Mouse (Mus musculus) heart, embryonic 11.5 days (tissue): ENCODE measurements around the gene Gm10134. TPM values are rescaled to one million over a fixed set of nuclear protein-coding genes. Genes with fewer than 3 reads are reported as not detected.
A peak's percentile ranks its signal among the peaks of the same experiment; 100 is the strongest.

Experiments used
- ATAC-seq: fragments of 200-750 bp; cut with Nextera tagmentation; replicated peaks from 2 replicates; pipeline ENCODE4 v1.8.0; 2017; ENCODE audit warnings: moderate library complexity; ENCODE audit not compliant: insufficient number of reproducible peaks, low FRiP score, low TSS enrichment
- H3K27ac ChIP-seq: fragments of 300-500 bp; sonication (generic); 2 replicates; pipeline ENCODE4 v1.5.1; 2014; ENCODE audit warnings: mild to moderate bottlenecking, low read depth, low read length
- H3K27me3 ChIP-seq: fragments of 300-500 bp; sonication (generic); 2 replicates; pipeline ENCODE4 v1.6.1; 2014; ENCODE audit warnings: mild to moderate bottlenecking, low read length, mixed read lengths; ENCODE audit not compliant: control insufficient read depth, insufficient read depth
- H3K36me3 ChIP-seq: fragments of 300-500 bp; sonication (generic); 2 replicates; pipeline ENCODE4 v1.6.1; 2014; ENCODE audit warnings: mild to moderate bottlenecking, low read length, moderate library complexity, mixed read lengths; ENCODE audit not compliant: control insufficient read depth, insufficient read depth
- H3K4me1 ChIP-seq: fragments of 300-500 bp; sonication (generic); 2 replicates; pipeline ENCODE4 v1.6.1; 2014; ENCODE audit warnings: low read length; ENCODE audit not compliant: control insufficient read depth, insufficient read depth
- H3K4me2 ChIP-seq: fragments of 300-500 bp; sonication (generic); 2 replicates; pipeline ENCODE4 v1.6.1; 2014; ENCODE audit warnings: mild to moderate bottlenecking, moderate library complexity
- H3K4me3 ChIP-seq: fragments of 300-500 bp; sonication (generic); 2 replicates; pipeline ENCODE4 v1.5.1; 2014; ENCODE audit warnings: low read depth, low read length
- H3K9ac ChIP-seq: fragments of 300-500 bp; sonication (generic); 2 replicates; pipeline ENCODE4 v1.6.1; 2014; ENCODE audit warnings: mild to moderate bottlenecking, low read depth, low read length, moderate library complexity
- H3K9me3 ChIP-seq: fragments of 300-500 bp; sonication (generic); replicated peaks from 2 replicates; pipeline ENCODE4 v1.6.1; 2016; ENCODE audit warnings: low read length; ENCODE audit not compliant: control insufficient read depth
- WGBS: fragments of 180-500 bp; shearing (Covaris S2); extraction: QIAGEN DNeasy Blood & Tissue Kit; methylation state at CpG from one replicate; pipeline ENCODE4 v1.1.7; 2014; ENCODE audit not compliant: insufficient replicate concordance; 5-methylcytosine and 5-hydroxymethylcytosine counted together
- polyA plus RNA-seq: library from polyadenylated mRNA; unstranded; fragments of >200 nt; fragmentation: Nextera tagmentation; extraction: Ambion mirVana; gene quantifications from 2 replicates; pipeline ENCODE4 v1.2.1, GENCODE M21; 2014

Gm10134 gene
- not detected in 2 replicates for polyA plus RNA-seq

- H3K27ac ChIP-seq, result no peak within 1 kb of the TSS
- no peak within 1 kb of the TSS for H3K4me3 ChIP-seq
- H3K27me3 ChIP-seq, result 0 out of 2 replicates have a peak, but pooled peaks cover 4% of the 10 kb centered on the region
- no peaks in the 10 kb centered on the region for H3K4me1 ChIP-seq
- no peak within 1 kb of the TSS for H3K4me2 ChIP-seq
- no peaks in the 10 kb centered on the region for H3K36me3 ChIP-seq
- WGBS, result 71% methylated on average over 3 of the region's 3 CpGs
- H3K9me3 ChIP-seq, result no peaks in the 10 kb centered on the region
- H3K9ac ChIP-seq, result no peak within 1 kb of the TSS
- no peak for ATAC-seq
Measured at GRCm38 (mm10) chr2:28505795-28506194, at the start of gene Gm10134. Gene Gm10134 (plus strand): TSS chr2:28506095.

DNA sequence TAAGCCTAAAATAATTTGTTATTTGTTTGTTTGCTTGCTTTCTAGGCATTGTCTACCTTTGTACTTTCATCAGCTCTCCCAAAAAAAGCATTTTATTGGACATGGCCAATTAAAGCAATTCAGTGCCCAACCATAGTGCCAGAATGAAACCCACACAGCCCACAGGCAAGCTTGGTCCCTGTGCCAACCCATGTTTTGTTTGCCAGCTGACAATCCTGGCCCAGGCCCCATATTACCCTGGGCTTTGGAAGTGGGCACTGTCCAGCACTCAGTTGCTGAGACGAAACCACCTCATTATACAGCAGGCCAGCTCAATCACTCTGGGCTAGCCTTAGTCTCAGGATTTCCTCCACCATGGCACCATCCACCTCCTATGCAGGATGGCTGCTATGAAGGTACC is 49.3 kb upstream of the Gm10134 start:
- WGBS, result 64% methylated on average over 1 of the region's 1 CpGs
- ATAC-seq, result no peak
- no peak overlapping the region for H3K4me2 ChIP-seq

DNA sequence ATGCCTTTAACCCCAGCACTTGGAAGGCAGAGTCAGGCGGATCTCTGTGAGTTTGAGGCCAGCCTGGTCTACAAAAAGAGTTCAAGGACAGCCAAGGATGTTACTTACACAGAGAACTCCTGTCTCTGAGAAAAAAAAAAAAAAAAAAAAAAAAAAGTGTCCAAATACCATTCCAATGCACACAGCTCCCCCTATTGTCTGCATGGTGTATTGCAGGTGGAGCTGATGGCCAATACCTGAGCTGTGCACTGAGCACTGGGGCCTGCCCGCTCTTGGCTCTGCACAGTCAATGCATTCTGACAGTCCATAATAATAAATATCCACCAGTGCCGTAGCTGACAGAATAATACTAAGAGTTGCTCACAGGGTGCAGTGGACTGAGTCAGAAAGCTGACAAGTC is 42.0 kb upstream of the Gm10134 start:
- Histone ChIP-seq H3K27me3 (peaks cover 17% of the 10 kb centered on the region), H3K27ac (no peak overlapping the region), H3K4me3 (no peak overlapping the region), H3K9ac (no peak overlapping the region), H3K4me2 (no peak overlapping the region), H3K36me3 (no peaks in the 10 kb centered on the region), H3K9me3 (no peaks in the 10 kb centered on the region), H3K4me1 (peaks cover 5% of the 10 kb centered on the region; the same call in 1 of the 2 replicates)
- no peak for ATAC-seq
- WGBS, result 24% methylated on average over 3 of the region's 3 CpGs

More for the DNA sequence above, 49.3 kb upstream of the Gm10134 start:
- Histone ChIP-seq H3K4me3 (no peak overlapping the region), H3K27me3 (no peaks in the 10 kb centered on the region), H3K27ac (no peak overlapping the region), H3K9me3 (no peaks in the 10 kb centered on the region), H3K4me1 (no peaks in the 10 kb centered on the region), H3K9ac (no peak overlapping the region), H3K36me3 (no peaks in the 10 kb centered on the region)

GRCm38 (mm10) chr2:28464919-28465318 is 41.0 kb upstream of the Gm10134 start:
- Histone ChIP-seq H3K4me2 (no peak overlapping the region), H3K9ac (no peak overlapping the region), H3K27ac (no peak overlapping the region), H3K4me3 (no peak overlapping the region), H3K4me1 (peaks cover 5% of the 10 kb centered on the region; the same call in 1 of the 2 replicates), H3K36me3 (peaks cover 8% of the 10 kb centered on the region), H3K27me3 (peaks cover 17% of the 10 kb centered on the region), H3K9me3 (no peaks in the 10 kb centered on the region)
- ATAC-seq, result no peak
- 75% methylated on average over 9 of the region's 9 CpGs for WGBS

DNA sequence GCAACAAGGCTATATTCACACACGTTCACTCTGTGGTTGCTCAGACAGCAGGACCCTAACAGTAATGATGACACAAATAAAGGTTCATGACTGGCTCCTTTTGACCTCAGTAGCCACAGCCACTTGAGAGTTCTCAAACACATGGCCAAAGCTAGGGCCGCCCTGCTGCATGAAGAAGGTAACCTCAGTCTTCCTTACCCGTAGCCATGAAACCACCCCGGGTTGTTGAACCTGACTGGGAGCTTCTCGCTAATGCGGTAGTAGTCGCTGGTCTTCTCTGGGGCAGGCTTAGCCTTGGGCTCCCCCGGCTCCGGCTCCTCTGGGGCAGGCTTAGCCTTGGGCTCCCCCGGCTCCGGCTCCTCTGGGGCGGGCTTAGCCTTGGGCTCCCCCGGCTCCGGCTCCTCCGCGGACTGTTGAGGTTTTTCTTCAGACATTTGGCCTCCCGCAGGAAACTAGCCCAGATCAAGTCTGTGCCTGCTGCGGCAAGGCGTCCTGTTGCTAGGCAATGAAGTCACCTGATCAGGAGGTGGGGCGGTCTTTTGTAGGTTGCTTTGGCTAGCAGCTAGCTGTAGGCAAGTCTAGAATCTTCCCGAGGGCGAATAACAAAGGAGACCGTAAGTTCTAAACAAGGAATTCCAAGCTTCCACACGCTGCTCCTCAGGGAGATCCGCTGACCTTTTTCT is 39.9 kb upstream of the Gm10134 start, which contains the start of gene 1700007K13Rik:
TSS of gene 1700007K13Rik (minus strand) at position 497 of the 683 bp plus-strand sequence.
- Histone ChIP-seq H3K36me3 (peaks cover 11% of the 10 kb centered on the region), H3K27me3 (peaks cover 17% of the 10 kb centered on the region), H3K4me2 (peak within 1 kb of the TSS; percentile 63), H3K9me3 (no peaks in the 10 kb centered on the region), H3K27ac (no peak within 1 kb of the TSS), H3K4me1 (peaks cover 5% of the 10 kb centered on the region; the same call in 1 of the 2 replicates), H3K4me3 (peak within 1 kb of the TSS; percentile 29), H3K9ac (0 out of 2 replicates have a peak within 1 kb of the TSS, but pooled peaks have one; percentile 44)
- no peak for ATAC-seq
- WGBS, result 4% methylated on average over 25 of the region's 25 CpGs

DNA sequence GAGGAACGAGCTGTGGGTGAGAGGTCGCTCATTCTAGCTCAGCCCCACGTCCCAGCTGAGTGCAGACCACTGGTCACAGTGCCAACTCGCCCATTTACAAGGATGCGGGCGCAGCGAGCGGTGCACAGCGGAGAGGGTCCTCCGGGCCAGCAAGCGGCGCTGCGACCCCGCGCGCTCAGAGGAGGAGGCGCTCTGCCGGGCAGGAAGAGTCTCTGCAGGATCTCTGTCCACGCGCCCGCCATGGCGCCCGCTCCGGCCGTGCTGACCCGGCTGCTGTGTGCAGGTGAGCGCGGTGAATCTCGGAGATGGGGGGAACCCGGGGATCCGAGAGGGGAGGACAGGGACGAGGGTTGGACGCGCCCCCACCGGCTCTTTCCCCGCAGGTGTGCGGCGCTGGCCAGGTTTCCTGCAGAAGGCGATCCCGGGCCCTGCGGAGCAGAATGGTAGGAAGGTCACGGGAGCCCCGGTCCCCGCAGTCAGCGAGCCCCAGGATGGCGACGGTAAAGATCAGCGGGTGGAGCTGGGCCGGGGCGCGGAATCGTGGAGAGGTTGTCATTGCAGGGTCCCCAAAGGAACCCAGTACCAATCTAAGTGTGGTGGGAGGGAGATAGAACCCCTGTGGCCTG is 37.9 kb upstream of the Gm10134 start, which contains the start of gene Mrps2:
TSS of gene Mrps2 (plus strand) at position 207 of the 626 bp plus-strand sequence.
- peak within 1 kb of the TSS; percentile 96 for H3K4me3 ChIP-seq
- peaks cover 14% of the 10 kb centered on the region for H3K36me3 ChIP-seq
- no peaks in the 10 kb centered on the region for H3K9me3 ChIP-seq
- peaks cover 17% of the 10 kb centered on the region for H3K27me3 ChIP-seq
- peak; percentile 81 for ATAC-seq
- H3K4me2 ChIP-seq, result peak within 1 kb of the TSS; percentile 91
- H3K4me1 ChIP-seq, result peaks cover 5% of the 10 kb centered on the region; the same call in 1 of the 2 replicates
- WGBS, result under 1% methylated on average over 52 of the region's 52 CpGs
- peak within 1 kb of the TSS; percentile 96 for H3K9ac ChIP-seq
- H3K27ac ChIP-seq, result no peak within 1 kb of the TSS

DNA sequence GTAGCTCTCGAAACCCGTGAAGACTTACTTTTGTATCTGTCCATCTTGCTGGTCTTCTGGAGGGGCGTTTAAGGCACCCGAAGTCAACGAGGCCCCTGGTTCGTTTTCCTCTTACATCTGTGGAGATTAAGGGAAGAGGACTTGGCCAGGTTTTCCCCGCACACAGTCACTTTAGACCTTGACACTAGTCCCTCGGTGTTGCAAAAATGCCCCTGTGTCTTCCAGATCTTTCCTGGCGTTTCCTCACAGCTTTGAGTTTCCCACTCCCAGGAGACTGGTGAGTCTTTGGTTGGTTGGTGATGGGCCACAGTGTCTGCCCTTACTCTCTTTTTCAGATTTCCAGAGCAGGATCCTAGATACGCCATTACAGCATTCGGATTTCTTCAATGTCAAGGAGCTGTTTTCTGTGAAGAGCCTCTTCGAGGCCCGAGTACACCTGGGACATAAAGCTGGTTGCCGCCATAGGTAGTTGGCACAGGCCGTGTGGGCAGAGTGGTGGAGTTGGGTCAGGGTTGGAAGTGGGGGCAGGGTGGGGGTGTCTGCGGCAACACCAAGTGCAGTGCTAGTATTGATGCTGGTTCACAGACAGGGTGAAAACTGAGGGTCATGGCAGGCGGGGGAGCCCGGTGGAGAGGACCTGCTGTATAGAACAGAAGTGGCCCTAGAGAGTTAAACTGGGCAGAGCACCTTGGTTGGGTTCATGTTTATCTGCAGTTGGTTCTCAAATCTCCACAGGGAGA is 37.2 kb upstream of the Gm10134 start:
- Histone ChIP-seq H3K4me2 (peak overlapping the region; percentile 91), H3K4me1 (peaks cover 5% of the 10 kb centered on the region; the same call in 1 of the 2 replicates), H3K36me3 (peaks cover 15% of the 10 kb centered on the region), H3K4me3 (peak overlapping the region; percentile 96), H3K9ac (peak overlapping the region; percentile 96), H3K9me3 (no peaks in the 10 kb centered on the region), H3K27ac (no peak overlapping the region), H3K27me3 (peaks cover 17% of the 10 kb centered on the region)
- ATAC-seq, result no peak
- 51% methylated on average over 18 of the region's 18 CpGs for WGBS

DNA sequence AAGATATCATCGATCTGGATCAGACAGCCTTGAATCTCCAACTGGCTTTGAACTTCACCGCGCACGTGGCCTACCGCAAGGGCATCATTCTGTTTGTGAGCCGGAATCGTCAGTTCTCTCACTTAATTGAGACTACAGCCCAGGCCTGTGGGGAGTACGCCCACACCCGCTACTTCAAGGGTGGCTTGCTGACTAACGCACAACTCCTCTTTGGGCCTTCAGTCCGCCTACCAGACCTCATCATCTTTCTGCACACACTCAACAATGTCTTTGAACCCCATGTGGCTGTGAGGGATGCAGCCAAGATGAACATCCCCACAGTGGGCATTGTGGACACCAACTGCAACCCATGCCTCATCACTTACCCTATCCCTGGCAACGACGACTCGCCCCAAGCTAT is 36.4 kb upstream of the Gm10134 start:
- WGBS, result 96% methylated on average over 14 of the region's 14 CpGs

More for the DNA sequence above, 36.4 kb upstream of the Gm10134 start:
- Histone ChIP-seq H3K36me3 (peaks cover 15% of the 10 kb centered on the region), H3K4me3 (no peak overlapping the region), H3K4me1 (peaks cover 5% of the 10 kb centered on the region; the same call in 1 of the 2 replicates), H3K9ac (no peak overlapping the region), H3K9me3 (no peaks in the 10 kb centered on the region), H3K27ac (no peak overlapping the region), H3K4me2 (no peak overlapping the region), H3K27me3 (peaks cover 14% of the 10 kb centered on the region)
- ATAC-seq, result no peak
